Mouse (Mus musculus) lung, embryonic 15.5 days (tissue): ENCODE data around the gene Usf2. TPM values are rescaled to one million over a fixed set of nuclear protein-coding genes. Genes with fewer than 3 reads are reported as not detected.

Experiments used
- ATAC-seq: fragments of 200-750 bp; cut with Nextera tagmentation; 2 replicates; pipeline ENCODE4 v1.8.0; 2017; ENCODE audit warnings: moderate number of reproducible peaks, borderline replicate concordance; ENCODE audit not compliant: low FRiP score, low TSS enrichment; ENCODE audit errors: extremely low read depth
- H3K27ac ChIP-seq: fragments of 300-500 bp; sonication (generic); 2 replicates; pipeline ENCODE4 v1.5.1; 2015; ENCODE audit warnings: moderate library complexity, mild to moderate bottlenecking, inconsistent platforms
- H3K27me3 ChIP-seq: fragments of 300-500 bp; sonication (generic); 2 replicates; pipeline ENCODE4 v1.6.1; 2015; ENCODE audit warnings: inconsistent platforms
- H3K36me3 ChIP-seq: fragments of 300-500 bp; sonication (generic); 2 replicates; pipeline ENCODE4 v1.6.1; 2015; ENCODE audit warnings: inconsistent platforms
- H3K4me1 ChIP-seq: fragments of 300-500 bp; sonication (generic); 2 replicates; pipeline ENCODE4 v1.6.1; 2015; ENCODE audit warnings: inconsistent platforms
- H3K4me2 ChIP-seq: fragments of 300-500 bp; sonication (generic); 2 replicates; pipeline ENCODE4 v1.6.1; 2015; ENCODE audit warnings: inconsistent platforms, mild to moderate bottlenecking, moderate library complexity
- H3K4me3 ChIP-seq: fragments of 300-500 bp; sonication (generic); 2 replicates; pipeline ENCODE4 v1.5.1; 2015; ENCODE audit warnings: mild to moderate bottlenecking, inconsistent platforms
- H3K9ac ChIP-seq: fragments of 300-500 bp; sonication (generic); 2 replicates; pipeline ENCODE4 v1.6.1; 2015; ENCODE audit warnings: inconsistent platforms
- H3K9me3 ChIP-seq: fragments of 300-500 bp; sonication (generic); 2 replicates; pipeline ENCODE4 v1.6.1; 2016; ENCODE audit warnings: inconsistent platforms
- WGBS: fragments of 180-500 bp; shearing (Covaris S2); methylation state at CpG from one replicate; pipeline ENCODE4 v1.1.7; 2015; 5-methylcytosine and 5-hydroxymethylcytosine counted together
- polyA plus RNA-seq: library from polyadenylated mRNA; unstranded; fragments of >200 nt; fragmentation: Nextera tagmentation; extraction: Ambion mirVana; gene quantifications from 2 replicates; pipeline ENCODE4 v1.2.1, GENCODE M21; 2015

Usf2 gene
- polyA plus RNA-seq, 1 experiment from 2014 or later: 25.6 TPM

GRCm38 (mm10) chr7:30908992-30909431 is 47.6 kb downstream of the Usf2 start:
- no peak overlapping the region for H3K9ac ChIP-seq
- no peak; the same call in 1 of the 2 replicates for ATAC-seq
- WGBS: 14% methylated on average over 16 of the region's 17 CpGs

GRCm38 (mm10) chr7:30908277-30908991 is 48.2 kb downstream of the Usf2 start:
- H3K27ac ChIP-seq: no peak overlapping the region
- H3K27me3 ChIP-seq: peaks cover 5% of the 10 kb centered on the region; the same call in 1 of the 2 replicates
- no peak overlapping the region for H3K9ac ChIP-seq
- H3K4me3 ChIP-seq: peak overlapping the region; percentile 21
- peak overlapping the region; percentile 57 for H3K4me2 ChIP-seq
- 2% methylated on average over 26 of the region's 26 CpGs for WGBS
- H3K9me3 ChIP-seq: no peaks in the 10 kb centered on the region
- peaks cover 9% of the 10 kb centered on the region for H3K4me1 ChIP-seq
- ATAC-seq: peak; percentile 62
- no peaks in the 10 kb centered on the region for H3K36me3 ChIP-seq

More at GRCm38 (mm10) chr7:30908992-30909431, 47.6 kb downstream of the Usf2 start:
- no peaks in the 10 kb centered on the region for H3K9me3 ChIP-seq
- H3K4me3 ChIP-seq: peak overlapping the region; percentile 21
- peak overlapping the region; percentile 57 for H3K4me2 ChIP-seq
- no peak overlapping the region for H3K27ac ChIP-seq
- H3K4me1 ChIP-seq: peaks cover 9% of the 10 kb centered on the region
- peaks cover 5% of the 10 kb centered on the region; the same call in 1 of the 2 replicates for H3K27me3 ChIP-seq
- no peaks in the 10 kb centered on the region for H3K36me3 ChIP-seq

GRCm38 (mm10) chr7:30904042-30904441 is 52.6 kb downstream of the Usf2 start:
- WGBS: 31% methylated on average over 4 of the region's 4 CpGs
- no peak overlapping the region for H3K4me2 ChIP-seq
- peaks cover 5% of the 10 kb centered on the region; the same call in 1 of the 2 replicates for H3K27me3 ChIP-seq
- H3K36me3 ChIP-seq: no peaks in the 10 kb centered on the region
- peaks cover 8% of the 10 kb centered on the region for H3K4me1 ChIP-seq
- H3K9ac ChIP-seq: no peak overlapping the region
- no peak for ATAC-seq
- no peak overlapping the region for H3K4me3 ChIP-seq
- H3K9me3 ChIP-seq: no peaks in the 10 kb centered on the region
- no peak overlapping the region for H3K27ac ChIP-seq

Other genes with a start within 250 kb of the Usf2 start
- gene Atp4a, start 244.6 kb downstream of the Usf2 start, polyA plus RNA-seq: 0.40 and 0.41 TPM in 2 replicates
- gene Tmem147, start 227.3 kb downstream of the Usf2 start, polyA plus RNA-seq: 153 and 159 TPM in 2 replicates
- gene Gapdhs, start 213.1 kb downstream of the Usf2 start, polyA plus RNA-seq: 0.19 and 0.46 TPM in 2 replicates
- gene Sbsn, start 205.3 kb downstream of the Usf2 start, polyA plus RNA-seq: 1.4 and 1.8 TPM in 2 replicates
- gene Dmkn, start 193.0 kb downstream of the Usf2 start, polyA plus RNA-seq: 5.4 and 5.9 TPM in 2 replicates
- 2.4 and 5.1 TPM in 2 replicates for gene Krtdap, start 168.9 kb downstream of the Usf2 start, polyA plus RNA-seq
- 0.38 and 0.46 TPM in 2 replicates for gene Ffar2, start 133.0 kb downstream of the Usf2 start, polyA plus RNA-seq
- not detected in 2 replicates for gene Ffar3, start 100.6 kb downstream of the Usf2 start, polyA plus RNA-seq
- gene Ffar1, start 95.2 kb downstream of the Usf2 start, polyA plus RNA-seq: not detected in 2 replicates
- gene Cd22, start 76.5 kb downstream of the Usf2 start, polyA plus RNA-seq: 0.05 TPM in 1 of 2 replicates, not detected in the other
- gene Mag, start 41.9 kb downstream of the Usf2 start, polyA plus RNA-seq: 0.32 and 0.34 TPM in 2 replicates
- gene Hamp2, start 32.1 kb downstream of the Usf2 start, polyA plus RNA-seq: not detected in 2 replicates
- gene Hamp, start 12.8 kb downstream of the Usf2 start, polyA plus RNA-seq: 0.78 TPM in 1 of 2 replicates, not detected in the other
- gene Lsr, start 16.7 kb upstream of the Usf2 start, polyA plus RNA-seq: 80.6 and 89.1 TPM in 2 replicates
- gene Fam187b, start 17.0 kb upstream of the Usf2 start, polyA plus RNA-seq: 6.3 TPM in 2 replicates
- gene Fxyd5, start 85.7 kb upstream of the Usf2 start, polyA plus RNA-seq: 50.1 TPM in 2 replicates
- 5.2 and 5.3 TPM in 2 replicates for gene Fxyd7, start 94.7 kb upstream of the Usf2 start, polyA plus RNA-seq
- 82.5 and 86.9 TPM in 2 replicates for gene Fxyd1, start 100.4 kb upstream of the Usf2 start, polyA plus RNA-seq
- 0.21 and 0.35 TPM in 2 replicates for gene Lgi4, start 102.5 kb upstream of the Usf2 start, polyA plus RNA-seq
- gene Fxyd3, start 119.9 kb upstream of the Usf2 start, polyA plus RNA-seq: 50.1 and 54.3 TPM in 2 replicates
- 14.6 and 16.7 TPM in 2 replicates for gene Hpn, start 158.5 kb upstream of the Usf2 start, polyA plus RNA-seq
- gene Scn1b, start 170.2 kb upstream of the Usf2 start, polyA plus RNA-seq: 1.5 and 1.8 TPM in 2 replicates
- gene Gramd1a, start 199.1 kb upstream of the Usf2 start, polyA plus RNA-seq: 63.0 and 65.5 TPM in 2 replicates